Mouse (Mus musculus): ENCODE measurements around the gene Slc22a21. TPM values are rescaled to one million over a fixed set of nuclear protein-coding genes. Genes with fewer than 3 reads are reported as not detected.

The Slc22a21 gene
- polyA plus RNA-seq, 1 experiment from 2014 or later: 6.1 TPM

GRCm38 (mm10) chr11:53926303-53926702 lies 53.8 kb downstream of the Slc22a21 start:
- no peak overlapping the region for H3K9ac ChIP-seq (ENCODE audit: low read depth, low read length)
- no peaks in the 10 kb centered on the region for H3K9me3 ChIP-seq (ENCODE audit: control insufficient read depth, low read length)
- WGBS: 93% methylated on average over 5 of the region's 5 CpGs
- no peaks in the 10 kb centered on the region for H3K36me3 ChIP-seq (ENCODE audit: control insufficient read depth, insufficient read depth, low read length)
- H3K27ac ChIP-seq (ENCODE audit: low read length): no peak overlapping the region
- H3K4me3 ChIP-seq (ENCODE audit: low read length): no peak overlapping the region
- H3K4me2 ChIP-seq (ENCODE audit: low read depth, low read length): no peak overlapping the region
- no peaks in the 10 kb centered on the region for H3K27me3 ChIP-seq (replicated peaks; ENCODE audit: control insufficient read depth, insufficient read depth, low read length)
- no peak for ATAC-seq
- H3K4me1 ChIP-seq (ENCODE audit: control insufficient read depth, insufficient read depth, low read length): 0 out of 2 replicates have a peak, but pooled peaks cover 5% of the 10 kb centered on the region

- ATAC-seq: no peak
- 91% methylated on average over 4 of the region's 4 CpGs for WGBS
- no peak overlapping the region for H3K4me2 ChIP-seq (ENCODE audit: low read depth, low read length)
These were observed 61.3 kb downstream of the Slc22a21 start for GRCm38 (mm10) chr11:53918851-53919250.

GRCm38 (mm10) chr11:53911011-53911410 lies 69.1 kb downstream of the Slc22a21 start:
- Histone ChIP-seq H3K36me3 (ENCODE audit: control insufficient read depth, insufficient read depth, low read length) (no peaks in the 10 kb centered on the region), H3K27ac (ENCODE audit: low read length) (no peak overlapping the region), H3K9me3 (ENCODE audit: control insufficient read depth, low read length) (no peaks in the 10 kb centered on the region), H3K4me2 (ENCODE audit: low read depth, low read length) (no peak overlapping the region), H3K9ac (ENCODE audit: low read depth, low read length) (no peak overlapping the region), H3K27me3 (replicated peaks; ENCODE audit: control insufficient read depth, insufficient read depth, low read length) (no peaks in the 10 kb centered on the region), H3K4me1 (ENCODE audit: control insufficient read depth, insufficient read depth, low read length) (0 out of 2 replicates have a peak, but pooled peaks cover 3% of the 10 kb centered on the region), H3K4me3 (ENCODE audit: low read length) (no peak overlapping the region)
- 52% methylated on average over 4 of the region's 4 CpGs for WGBS
- ATAC-seq: peak; percentile 39

More at GRCm38 (mm10) chr11:53918851-53919250, 61.3 kb downstream of the Slc22a21 start:
- H3K27ac ChIP-seq (ENCODE audit: low read length): no peak overlapping the region
- H3K36me3 ChIP-seq (ENCODE audit: control insufficient read depth, insufficient read depth, low read length): no peaks in the 10 kb centered on the region
- H3K9ac ChIP-seq (ENCODE audit: low read depth, low read length): no peak overlapping the region
- no peak overlapping the region for H3K4me3 ChIP-seq (ENCODE audit: low read length)
- H3K9me3 ChIP-seq (ENCODE audit: control insufficient read depth, low read length): no peaks in the 10 kb centered on the region
- no peaks in the 10 kb centered on the region for H3K4me1 ChIP-seq (ENCODE audit: control insufficient read depth, insufficient read depth, low read length)
- H3K27me3 ChIP-seq (replicated peaks; ENCODE audit: control insufficient read depth, insufficient read depth, low read length): no peaks in the 10 kb centered on the region

GRCm38 (mm10) chr11:53908686-53909085 lies 71.4 kb downstream of the Slc22a21 start:
- Histone ChIP-seq H3K36me3 (ENCODE audit: control insufficient read depth, insufficient read depth, low read length) (no peaks in the 10 kb centered on the region), H3K4me1 (ENCODE audit: control insufficient read depth, insufficient read depth, low read length) (peaks cover 13% of the 10 kb centered on the region), H3K27me3 (replicated peaks; ENCODE audit: control insufficient read depth, insufficient read depth, low read length) (no peaks in the 10 kb centered on the region), H3K9me3 (ENCODE audit: control insufficient read depth, low read length) (no peaks in the 10 kb centered on the region), H3K27ac (ENCODE audit: low read length) (peak overlapping the region; percentile 43; the same call in 1 of the 2 replicates), H3K4me3 (ENCODE audit: low read length) (no peak overlapping the region), H3K4me2 (ENCODE audit: low read depth, low read length) (no peak overlapping the region), H3K9ac (ENCODE audit: low read depth, low read length) (no peak overlapping the region)
- WGBS: 71% methylated on average over 8 of the region's 8 CpGs
- ATAC-seq: peak; percentile 57

GRCm38 (mm10) chr11:53904534-53904925 lies 75.6 kb downstream of the Slc22a21 start:
- Histone ChIP-seq H3K4me1 (ENCODE audit: control insufficient read depth, insufficient read depth, low read length) (peaks cover 22% of the 10 kb centered on the region), H3K9ac (ENCODE audit: low read depth, low read length) (no peak overlapping the region), H3K4me3 (ENCODE audit: low read length) (no peak overlapping the region), H3K27ac (ENCODE audit: low read length) (peak overlapping the region; percentile 76), H3K4me2 (ENCODE audit: low read depth, low read length) (no peak overlapping the region), H3K27me3 (replicated peaks; ENCODE audit: control insufficient read depth, insufficient read depth, low read length) (no peaks in the 10 kb centered on the region), H3K9me3 (ENCODE audit: control insufficient read depth, low read length) (no peaks in the 10 kb centered on the region), H3K36me3 (ENCODE audit: control insufficient read depth, insufficient read depth, low read length) (no peaks in the 10 kb centered on the region)
- ATAC-seq: peak; percentile 8; the same call in 1 of the 2 replicates
- WGBS: 55% methylated on average over 9 of the region's 9 CpGs

GRCm38 (mm10) chr11:53903781-53904533 lies 76.2 kb downstream of the Slc22a21 start:
- Histone ChIP-seq H3K36me3 (ENCODE audit: control insufficient read depth, insufficient read depth, low read length) (no peaks in the 10 kb centered on the region), H3K9ac (ENCODE audit: low read depth, low read length) (peak overlapping the region; percentile 45; the same call in 1 of the 2 replicates), H3K27me3 (replicated peaks; ENCODE audit: control insufficient read depth, insufficient read depth, low read length) (no peaks in the 10 kb centered on the region), H3K4me3 (ENCODE audit: low read length) (no peak overlapping the region), H3K9me3 (ENCODE audit: control insufficient read depth, low read length) (no peaks in the 10 kb centered on the region), H3K27ac (ENCODE audit: low read length) (peak overlapping the region; percentile 85), H3K4me1 (ENCODE audit: control insufficient read depth, insufficient read depth, low read length) (peaks cover 22% of the 10 kb centered on the region), H3K4me2 (ENCODE audit: low read depth, low read length) (peak overlapping the region; percentile 35; the same call in 1 of the 2 replicates)
- WGBS: 28% methylated on average over 16 of the region's 16 CpGs
- ATAC-seq: peak; percentile 93

- Histone ChIP-seq H3K27ac (ENCODE audit: low read length) (peak overlapping the region; percentile 85; the same call in 1 of the 2 replicates), H3K27me3 (replicated peaks; ENCODE audit: control insufficient read depth, insufficient read depth, low read length) (no peaks in the 10 kb centered on the region), H3K4me1 (ENCODE audit: control insufficient read depth, insufficient read depth, low read length) (peaks cover 18% of the 10 kb centered on the region), H3K4me3 (ENCODE audit: low read length) (no peak overlapping the region), H3K9ac (ENCODE audit: low read depth, low read length) (no peak overlapping the region), H3K36me3 (ENCODE audit: control insufficient read depth, insufficient read depth, low read length) (no peaks in the 10 kb centered on the region), H3K9me3 (ENCODE audit: control insufficient read depth, low read length) (no peaks in the 10 kb centered on the region), H3K4me2 (ENCODE audit: low read depth, low read length) (no peak overlapping the region)
- 91% methylated on average over 14 of the region's 14 CpGs for WGBS
- ATAC-seq: no peak
These were observed 77.4 kb downstream of the Slc22a21 start for GRCm38 (mm10) chr11:53902741-53903140.

GRCm38 (mm10) chr11:53900991-53901390 lies 79.1 kb downstream of the Slc22a21 start:
- no peak for ATAC-seq
- WGBS: 42% methylated on average over 1 of the region's 1 CpGs
- no peak overlapping the region for H3K4me2 ChIP-seq (ENCODE audit: low read depth, low read length)
- no peak overlapping the region for H3K4me3 ChIP-seq (ENCODE audit: low read length)
- no peaks in the 10 kb centered on the region for H3K36me3 ChIP-seq (ENCODE audit: control insufficient read depth, insufficient read depth, low read length)
- no peak overlapping the region for H3K9ac ChIP-seq (ENCODE audit: low read depth, low read length)
- no peaks in the 10 kb centered on the region for H3K9me3 ChIP-seq (ENCODE audit: control insufficient read depth, low read length)
- no peak overlapping the region for H3K27ac ChIP-seq (ENCODE audit: low read length)
- H3K4me1 ChIP-seq (ENCODE audit: control insufficient read depth, insufficient read depth, low read length): peaks cover 18% of the 10 kb centered on the region
- no peaks in the 10 kb centered on the region for H3K27me3 ChIP-seq (replicated peaks; ENCODE audit: control insufficient read depth, insufficient read depth, low read length)

GRCm38 (mm10) chr11:53899981-53900380 lies 80.2 kb downstream of the Slc22a21 start:
- Histone ChIP-seq H3K9ac (ENCODE audit: low read depth, low read length) (no peak overlapping the region), H3K36me3 (ENCODE audit: control insufficient read depth, insufficient read depth, low read length) (no peaks in the 10 kb centered on the region), H3K27ac (ENCODE audit: low read length) (no peak overlapping the region), H3K4me2 (ENCODE audit: low read depth, low read length) (no peak overlapping the region), H3K9me3 (ENCODE audit: control insufficient read depth, low read length) (no peaks in the 10 kb centered on the region), H3K27me3 (replicated peaks; ENCODE audit: control insufficient read depth, insufficient read depth, low read length) (no peaks in the 10 kb centered on the region), H3K4me3 (ENCODE audit: low read length) (no peak overlapping the region), H3K4me1 (ENCODE audit: control insufficient read depth, insufficient read depth, low read length) (peaks cover 18% of the 10 kb centered on the region)
- ATAC-seq: no peak
- 93% methylated on average over 6 of the region's 6 CpGs for WGBS

Data from intestine, embryonic 16.5 days (tissue).